Mouse (Mus musculus) frontal cortex, adult (tissue): Measurements from ENCODE around the gene Arl5a.

Source experiments
- ATAC-seq: cut with Nextera tagmentation; 2 replicates; pipeline ENCODE4 v1.9.2; 2017; ENCODE audit warnings: mild to moderate bottlenecking, moderate library complexity, mixed read lengths; ENCODE audit not compliant: low TSS enrichment

Gene Arl5a

GRCm38 (mm10) chr2:52422871-52423610 is 1.7 kb downstream of the Arl5a start:
- no peak for ATAC-seq

DNA sequence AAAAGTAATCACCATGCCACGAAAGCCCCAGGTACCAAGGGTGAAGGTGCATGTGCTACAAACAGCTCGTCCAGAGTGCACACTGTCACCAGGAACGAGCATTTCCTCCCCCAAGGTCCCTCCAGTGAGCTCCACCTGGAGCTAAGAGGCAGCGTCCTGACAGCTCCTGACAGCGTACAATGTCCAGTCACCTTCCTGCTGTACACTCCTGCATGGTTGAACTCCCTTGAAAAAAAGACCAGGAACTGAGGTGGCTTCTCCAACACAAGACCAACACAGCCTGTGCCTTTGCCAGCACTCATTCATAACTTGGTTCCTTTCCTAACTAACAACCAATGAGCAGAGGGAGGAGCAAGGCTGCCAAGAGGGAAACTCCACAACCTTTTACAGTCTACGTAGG is 3.5 kb downstream of the Arl5a start:
- no peak for ATAC-seq

DNA sequence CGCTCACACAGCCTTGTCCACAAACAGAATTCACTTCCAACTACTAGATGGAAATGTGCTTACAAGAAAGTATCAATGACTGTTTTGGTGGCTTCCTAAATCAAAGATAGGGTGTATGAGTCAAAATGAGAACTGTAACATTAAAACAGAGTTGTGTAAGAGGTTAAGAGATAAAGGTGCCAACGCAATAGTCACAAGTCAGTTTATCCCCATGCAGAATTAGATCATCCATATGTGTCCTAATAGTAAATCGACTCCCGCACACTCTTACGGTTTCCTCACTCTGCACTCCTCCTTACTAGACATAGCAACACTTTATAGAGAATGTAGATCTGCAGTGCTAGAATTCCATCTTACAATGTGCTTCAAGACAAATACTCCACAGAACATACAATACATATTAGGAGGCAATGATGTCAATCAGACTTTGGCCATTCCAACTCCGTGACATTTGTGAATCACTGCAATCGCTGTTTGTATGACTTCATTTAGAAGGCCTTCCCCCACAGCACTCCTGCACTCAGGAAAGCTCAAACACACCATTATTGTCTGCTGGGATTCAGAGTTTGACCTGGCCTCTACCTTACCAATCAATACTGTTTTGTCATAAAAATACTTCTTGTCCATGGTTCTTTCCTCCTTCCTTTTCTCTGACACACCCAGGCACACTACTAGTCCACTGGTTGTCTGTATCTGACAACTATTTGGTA is 4.5 kb downstream of the Arl5a start:
- no peak for ATAC-seq

GRCm38 (mm10) chr2:52419295-52419694 is 5.4 kb downstream of the Arl5a start:
- ATAC-seq: no peak

DNA sequence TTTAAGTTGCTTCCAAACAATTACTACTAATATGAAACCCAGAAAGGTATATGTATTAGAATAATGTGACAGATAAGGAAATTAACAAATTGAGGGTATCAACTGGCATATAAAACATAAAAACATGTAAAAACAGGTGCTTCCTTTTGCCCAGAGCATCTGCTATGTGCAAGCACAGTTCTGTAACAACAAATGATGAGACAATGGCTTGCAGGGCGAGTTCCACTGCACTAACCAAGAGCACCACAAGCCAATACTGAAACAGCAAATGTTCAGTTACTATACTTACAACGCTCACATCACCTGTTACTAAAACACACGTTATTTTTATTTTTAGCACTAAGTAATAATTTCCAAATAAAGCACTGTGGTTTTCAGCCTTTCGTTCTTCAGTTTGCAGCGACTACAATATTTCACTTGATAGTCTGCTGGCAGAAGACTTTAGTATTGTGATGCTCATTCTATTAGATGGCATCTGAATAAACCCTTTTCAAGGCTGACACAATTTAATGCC is 12.1 kb downstream of the Arl5a start:
- no peak for ATAC-seq

DNA sequence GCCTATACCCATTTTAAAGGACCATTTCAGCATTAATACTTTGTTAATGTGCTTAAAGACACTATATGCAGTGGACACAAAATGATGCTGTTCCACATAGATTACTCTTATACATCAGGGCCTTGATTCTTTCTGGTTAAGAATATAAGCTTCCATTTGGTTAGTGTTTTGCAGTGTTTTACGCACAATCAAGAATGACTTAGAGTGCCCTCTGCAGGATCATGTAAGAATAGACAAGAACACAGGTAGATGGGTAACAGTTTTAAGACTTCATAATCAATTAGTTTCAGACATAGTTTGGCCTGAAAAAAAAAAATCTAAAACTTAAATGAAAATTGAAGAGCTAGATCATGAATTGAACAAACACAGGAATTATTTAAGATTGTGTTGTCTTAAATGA is 18.2 kb downstream of the Arl5a start:
- peak; percentile 76; the same call in 1 of the 2 replicates for ATAC-seq

GRCm38 (mm10) chr2:52405238-52405637 is 19.5 kb downstream of the Arl5a start:
- ATAC-seq: no peak

GRCm38 (mm10) chr2:52394529-52394928 is 30.2 kb downstream of the Arl5a start:
- ATAC-seq: peak; percentile 87

DNA sequence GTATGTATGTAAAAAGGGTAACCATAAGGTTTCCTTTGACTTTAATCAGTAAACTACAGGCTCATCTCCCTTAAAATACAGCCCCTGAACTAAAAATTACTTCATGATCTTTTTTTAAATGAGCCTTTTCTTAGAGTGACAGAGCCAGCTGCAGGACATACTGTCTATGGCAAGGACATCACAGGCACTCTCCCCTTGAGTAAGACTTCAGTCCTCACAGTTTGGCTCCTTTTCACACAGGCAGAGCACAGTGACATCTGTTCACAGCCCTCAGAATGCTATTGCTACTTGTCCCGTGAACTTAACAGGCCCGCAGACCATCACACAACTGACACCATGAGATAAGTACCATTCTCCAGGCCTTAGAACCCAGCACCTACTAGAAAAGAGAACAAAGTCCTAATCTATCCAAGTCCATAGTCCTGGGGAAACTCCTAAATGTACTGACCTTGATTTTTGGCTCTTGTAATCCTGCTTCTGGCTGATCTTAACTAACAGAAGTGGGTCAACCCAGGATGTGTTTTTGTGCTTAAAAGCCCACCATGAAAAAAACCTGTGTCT is 34.2 kb downstream of the Arl5a start:
- ATAC-seq: 0 out of 2 replicates have a peak, but pooled peaks have one; percentile 10

DNA sequence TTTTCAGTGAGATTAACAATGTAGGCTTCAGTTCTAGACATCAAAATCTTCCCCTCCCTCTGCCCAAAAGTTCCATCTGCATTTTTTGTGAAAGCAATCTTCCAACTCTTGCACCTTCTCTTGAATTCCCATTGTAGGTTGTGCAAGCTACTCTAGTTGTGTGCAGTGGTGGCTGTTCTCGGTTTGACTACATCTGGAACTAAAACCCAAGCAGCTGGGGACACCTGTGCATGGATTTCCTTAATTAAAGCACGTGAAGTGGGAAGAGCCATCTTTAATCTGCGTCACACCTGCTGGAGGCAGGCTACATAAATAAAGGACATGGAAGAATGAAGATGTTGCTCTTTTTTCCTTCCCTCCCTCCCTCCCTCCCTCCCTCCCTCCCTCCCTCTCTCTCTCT is 34.7 kb downstream of the Arl5a start:
- no peak for ATAC-seq

GRCm38 (mm10) chr2:52386451-52386850 is 38.2 kb downstream of the Arl5a start:
- ATAC-seq: no peak

- no peak for ATAC-seq
These were observed 38.7 kb downstream of the Arl5a start for GRCm38 (mm10) chr2:52386037-52386436.

GRCm38 (mm10) chr2:52378848-52379261 is 45.8 kb downstream of the Arl5a start:
- peak; percentile 57 for ATAC-seq

- ATAC-seq: peak; percentile 23; the same call in 1 of the 2 replicates
These were observed 46.3 kb downstream of the Arl5a start, which contains the start of gene Neb for GRCm38 (mm10) chr2:52378448-52378804. Neb (minus strand) TSS chr2:52378474.

DNA sequence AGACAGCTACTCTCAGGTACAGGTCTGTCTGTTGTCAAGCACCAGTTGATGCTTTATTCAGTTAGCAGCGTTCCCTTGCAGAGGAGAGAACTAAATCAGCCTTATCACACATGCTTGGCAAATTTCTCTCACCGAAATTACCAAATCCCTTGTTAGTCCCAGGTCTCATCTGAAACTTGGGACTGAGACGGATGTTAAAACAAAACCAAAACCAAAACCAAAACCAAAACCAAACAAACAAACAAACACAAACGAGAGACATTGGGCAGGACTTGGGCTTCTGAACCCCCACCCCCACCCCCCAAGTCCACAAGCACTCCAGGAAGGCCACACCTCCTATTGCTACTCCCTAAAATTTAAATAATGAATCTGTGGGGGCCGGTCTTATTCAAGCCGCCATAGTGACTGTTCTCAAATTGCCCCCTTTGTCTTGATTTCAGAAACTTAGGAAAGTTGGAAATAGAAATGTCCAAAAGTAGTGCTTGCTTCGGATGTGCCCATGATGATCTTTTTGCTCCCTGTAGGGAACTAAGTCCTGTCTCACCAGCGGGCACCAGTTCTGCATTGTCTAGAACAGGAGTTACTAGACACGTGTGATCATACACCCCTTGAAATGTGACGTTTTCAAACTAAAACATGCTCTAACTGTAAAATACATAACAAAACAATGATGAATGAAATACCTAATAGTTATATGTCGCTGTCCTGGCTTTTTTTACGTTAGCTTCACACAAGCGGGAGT is 46.8 kb downstream of the Arl5a start:
- no peak for ATAC-seq

DNA sequence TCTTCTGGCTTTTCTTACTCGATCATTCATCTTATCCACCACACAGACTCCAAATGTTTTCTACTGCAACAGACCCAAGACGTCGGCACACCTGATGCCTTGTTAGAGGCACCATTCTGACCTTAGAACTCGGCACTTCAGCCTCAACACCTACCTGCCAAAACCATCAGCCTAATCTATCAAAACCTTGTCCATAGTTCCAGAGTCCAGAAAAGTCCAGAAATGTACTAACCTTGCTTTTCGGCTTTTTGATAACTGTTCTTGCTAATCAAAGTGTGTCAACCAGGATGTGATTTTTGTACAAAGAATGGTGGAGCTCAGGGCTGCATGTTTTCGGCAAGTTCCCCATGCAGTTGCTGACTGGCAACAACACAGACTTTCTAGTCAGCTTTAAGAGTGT is 50.0 kb downstream of the Arl5a start:
- ATAC-seq: no peak

DNA sequence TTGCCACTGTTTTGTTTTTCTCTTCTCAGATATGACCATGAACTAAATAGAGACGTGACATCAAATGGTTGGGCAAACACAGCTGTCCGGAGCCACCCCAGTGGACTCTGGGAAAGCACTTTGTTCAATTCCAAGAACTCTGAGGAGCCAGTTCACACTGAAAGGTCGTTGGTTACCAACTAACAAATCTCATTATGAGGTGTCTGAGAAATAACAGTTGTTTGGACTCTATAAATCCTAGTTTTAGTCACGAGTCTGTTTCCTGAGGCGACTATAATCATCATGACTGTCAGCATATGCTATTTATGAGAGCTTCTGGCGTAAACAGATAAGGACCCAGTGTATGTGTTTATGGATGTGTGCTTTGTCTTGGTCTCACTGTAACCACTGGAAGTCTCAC is 52.2 kb downstream of the Arl5a start:
- no peak for ATAC-seq

DNA sequence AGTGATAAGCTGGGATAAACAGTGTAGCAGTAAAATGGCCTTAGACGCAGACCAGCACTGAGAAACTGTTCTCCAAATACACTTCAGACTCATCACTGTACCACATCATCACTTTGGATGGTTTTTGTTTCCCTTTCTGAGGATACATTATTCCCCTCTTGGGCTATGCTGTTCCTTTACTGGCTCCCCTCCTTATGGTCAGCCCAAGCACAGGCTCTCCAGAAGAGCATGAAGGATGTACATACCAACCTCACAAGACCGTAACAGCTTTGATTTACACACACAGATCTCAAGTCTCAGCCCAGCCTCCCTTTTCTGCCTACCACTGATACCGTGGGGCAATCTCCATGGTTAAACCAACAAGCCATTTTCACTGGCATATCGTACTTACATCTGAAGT is 52.6 kb downstream of the Arl5a start:
- no peak for ATAC-seq

- ATAC-seq: peak; percentile 47; the same call in 1 of the 2 replicates
These were observed 53.6 kb downstream of the Arl5a start for GRCm38 (mm10) chr2:52371066-52371465.

GRCm38 (mm10) chr2:52369622-52370021 is 55.1 kb downstream of the Arl5a start:
- ATAC-seq: no peak

- ATAC-seq: no peak
These were observed 57.0 kb downstream of the Arl5a start for GRCm38 (mm10) chr2:52367665-52368064.

DNA sequence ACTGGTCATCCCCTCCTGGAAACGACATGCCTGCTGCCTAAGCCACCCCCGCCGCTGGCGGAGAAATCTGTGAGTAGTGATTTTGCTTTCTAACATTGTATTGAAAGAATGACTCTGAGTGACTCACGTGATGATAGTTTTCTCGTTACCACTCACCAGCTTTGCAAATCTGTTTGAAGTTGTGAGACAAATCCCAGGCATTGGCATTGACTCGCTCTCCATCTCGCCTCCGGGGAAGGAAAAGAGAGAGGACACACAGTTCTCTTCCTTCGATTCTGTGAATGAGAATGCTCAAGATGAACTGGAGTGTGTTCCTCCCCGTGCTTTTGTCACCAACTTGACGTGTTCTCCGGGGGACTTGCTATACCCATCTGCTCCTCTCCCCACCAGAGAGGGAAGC is 57.5 kb downstream of the Arl5a start:
- ATAC-seq: peak; percentile 80
